ENCODE assay signal across 29 mouse cellular contexts in the genomic region with DNA sequence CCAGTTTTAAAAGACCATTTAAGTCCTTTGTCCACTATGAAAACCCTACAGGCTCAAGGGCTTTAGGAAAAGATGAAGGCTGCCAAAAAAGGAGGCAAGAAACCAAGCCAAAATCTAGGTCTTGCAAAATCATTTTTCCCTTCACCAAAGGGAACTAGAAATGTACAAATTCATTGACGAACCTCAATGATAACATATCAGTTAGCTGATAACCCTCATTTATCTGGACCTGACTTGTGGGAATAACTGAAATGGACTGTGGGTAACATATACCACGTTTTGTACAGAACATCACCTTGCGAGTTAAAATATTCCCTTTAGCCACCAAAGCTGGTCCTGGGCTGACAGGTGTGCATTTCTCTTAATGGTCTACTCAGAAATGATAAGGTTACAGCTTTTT. TPM values are rescaled to one million over a fixed set of nuclear protein-coding genes. Genes with fewer than 3 reads are reported as not detected.
DNase-seq lines count a peak whose midpoint lies in the region; ATAC-seq and TF ChIP-seq lines count a peak whose summit lies in the region.
"Had no signal": no experiment of that assay in that cellular context is flagged by ENCODE, and none has a peak within 500 bp of the region (broad histone marks: within the 10 kb centered on the region; RNA-seq: fewer than 3 reads in every experiment).

No protein-coding gene starts in this region.

- H3K27me3 ChIP-seq in heart, adult 2 months (ENCODE audit: control insufficient read depth, insufficient read depth, low read length): no peaks in the 10 kb centered on the region
- no peaks in the 10 kb centered on the region for H3K27me3 ChIP-seq in liver, adult 2 months (ENCODE audit: control insufficient read depth, insufficient read depth, low read length)
- H3K27me3 ChIP-seq in MEL (ENCODE audit: control insufficient read depth in 1 of 2, insufficient read depth in 2 of 2, low read length in 2 of 2): no peaks in the 10 kb centered on the region
- no peaks in the 10 kb centered on the region for H3K27me3 ChIP-seq in intestine, embryonic 16.5 days (replicated peaks; ENCODE audit: control insufficient read depth, insufficient read depth, low read length)
- H3K27me3 ChIP-seq: CH12.LX, Patski had no signal

- H3K9ac ChIP-seq in heart, adult 2 months (ENCODE audit: low read depth, low read length): no peak overlapping the region
- H3K9ac ChIP-seq in liver, adult 2 months (ENCODE audit: low read depth, low read length): no peak overlapping the region
- H3K9ac ChIP-seq in MEL (ENCODE audit: control insufficient read depth, low read depth, low read length, poor library complexity, severe bottlenecking): no peak overlapping the region
- no peak overlapping the region for H3K9ac ChIP-seq in intestine, embryonic 16.5 days (ENCODE audit: low read depth, low read length)

- intact Hi-C loops in heart, adult 2 months (cut with DNase I): no loop called here

- no peaks in the 10 kb centered on the region for H3K9me3 ChIP-seq in MEL (replicated peaks; ENCODE audit: insufficient read depth, low read length)
- H3K9me3 ChIP-seq in intestine, embryonic 16.5 days (ENCODE audit: control insufficient read depth, low read length): no peaks in the 10 kb centered on the region
- H3K9me3 ChIP-seq: G1E had no signal

- peak; percentile 28 for DNase-seq in heart, adult 11 months
- DNase-seq in heart, adult 2 months: no peak
- DNase-seq in liver, adult 2 months (ENCODE audit: extremely low read depth, low read depth, low spot score): peak; percentile 50
- DNase-seq in liver (no peak), MEL (ENCODE audit: low read depth, low spot score) (no peak), adipocyte (ENCODE audit: low spot score) (peak; percentile 34)
- DNase-seq in gastrocnemius, postnatal 10 days: no peak
- DNase-seq: adrenal gland, adult 2 months; adrenal gland, adult 8-10 months; adrenal gland, postnatal 10 days; adrenal gland, postnatal 14 days; adrenal gland, postnatal 25 days; adrenal gland, postnatal 36 days; B cell, adult 2 months; cerebellum, adult 11 months; cerebellum, adult 11-12 months; cerebellum, adult 18-20 months; cerebellum, adult 2 months had no signal

- TF ChIP-seq EP300 in heart, adult 2 months (IDR thresholded peaks at IDR 0.05; ENCODE audit: insufficient read depth, low read depth, low read length): no peak
- TF ChIP-seq EP300 in MEL (IDR thresholded peaks at IDR 0.05; ENCODE audit: low read depth in 1 of 2, low read length in 2 of 2): peak; percentile 52 to 62; a peak in 2 of 4 replicates

- no peak overlapping the region for H3K4me2 ChIP-seq in intestine, embryonic 16.5 days (ENCODE audit: low read depth, low read length)

- no peak overlapping the region for H3K27ac ChIP-seq in heart, adult 2 months
- no peak overlapping the region for H3K27ac ChIP-seq in liver, adult 2 months (replicated peaks; ENCODE audit: insufficient read depth, low read depth, low read length)
- no peak overlapping the region for H3K27ac ChIP-seq in MEL (ENCODE audit: control insufficient read depth, low read depth, low read length)
- no peak overlapping the region for H3K27ac ChIP-seq in intestine, embryonic 16.5 days (ENCODE audit: low read length)

- no peak for TF ChIP-seq CTCF in heart, adult 2 months (IDR thresholded peaks at IDR 0.05)
- no peak for TF ChIP-seq CTCF in liver, adult 2 months (IDR thresholded peaks at IDR 0.05; ENCODE audit: low read depth, low read length)
- TF ChIP-seq CTCF in MEL (IDR thresholded peaks at IDR 0.05 in 2 of 3, conservative IDR thresholded peaks at IDR 0.05 in 1 of 3; ENCODE audit: control insufficient read depth in 1 of 3, insufficient read depth in 1 of 3, low read depth in 2 of 3, low read length in 3 of 3, poor library complexity in 1 of 3, severe bottlenecking in 1 of 3): no peak

- H3K4me1 ChIP-seq in heart, adult 2 months (ENCODE audit: control insufficient read depth, insufficient read depth, low read length): no peaks in the 10 kb centered on the region
- no peaks in the 10 kb centered on the region for H3K4me1 ChIP-seq in liver, adult 2 months (ENCODE audit: control insufficient read depth, insufficient read depth, low read length)
- peaks cover 9 to 20% of the 10 kb centered on the region in 2 experiments for H3K4me1 ChIP-seq in MEL (ENCODE audit: control insufficient read depth in 1 of 2, insufficient read depth in 2 of 2, low read length in 2 of 2)
- no peaks in the 10 kb centered on the region for H3K4me1 ChIP-seq in intestine, embryonic 16.5 days (ENCODE audit: control insufficient read depth, insufficient read depth, low read length)

- no peak for TF ChIP-seq RAD21 in MEL (IDR thresholded peaks at IDR 0.05; ENCODE audit: low read depth, low read length)

- H3K79me2 ChIP-seq in heart, adult 2 months (replicated peaks; ENCODE audit: control insufficient read depth, insufficient read depth, low read length): no peaks in the 10 kb centered on the region
- no peaks in the 10 kb centered on the region for H3K79me2 ChIP-seq in liver, adult 2 months (ENCODE audit: control insufficient read depth, insufficient read depth, low read length)
- no peaks in the 10 kb centered on the region for H3K79me2 ChIP-seq in MEL (ENCODE audit: control insufficient read depth, insufficient read depth, low read length, poor library complexity)

- ATAC-seq in intestine, embryonic 16.5 days: no peak
- ATAC-seq: activated CD4-positive, CD25-positive, alpha-beta regulatory T cell, adult 4 months; CD4-positive, CD25-positive, alpha-beta regulatory T cell, adult 4 months; Patski had no signal

- no peak for TF ChIP-seq POLR2A in heart, adult 2 months (IDR thresholded peaks at IDR 0.05; ENCODE audit: insufficient read depth, low read depth, low read length)
- TF ChIP-seq POLR2A in liver, adult 2 months (IDR thresholded peaks at IDR 0.05; ENCODE audit: extremely low read depth, insufficient read depth, low read length): no peak
- TF ChIP-seq POLR2A in MEL (IDR thresholded peaks at IDR 0.05; ENCODE audit: control insufficient read depth in 1 of 2, insufficient read depth in 1 of 2, low read depth in 1 of 2, low read length in 2 of 2, poor library complexity in 1 of 2): no peak

- H3K36me3 ChIP-seq in heart, adult 2 months (ENCODE audit: control insufficient read depth, insufficient read depth, low read length): no peaks in the 10 kb centered on the region
- H3K36me3 ChIP-seq in liver, adult 2 months (ENCODE audit: control insufficient read depth, insufficient read depth, low read length): peaks cover 2% of the 10 kb centered on the region
- peaks cover 0 to 25% of the 10 kb centered on the region in 2 experiments; a peak in 2 of 4 replicates for H3K36me3 ChIP-seq in MEL (ENCODE audit: control insufficient read depth in 1 of 2, insufficient read depth in 2 of 2, low read length in 2 of 2)
- no peaks in the 10 kb centered on the region for H3K36me3 ChIP-seq in intestine, embryonic 16.5 days (ENCODE audit: control insufficient read depth, insufficient read depth, low read length)

- WGBS in heart, adult 2 months: 70% methylated on average over 3 of the region's 3 CpGs
- WGBS in liver, adult 2 months: 55% methylated on average over 3 of the region's 3 CpGs
- WGBS in intestine, embryonic 16.5 days: 78% methylated on average over 3 of the region's 3 CpGs

- no peak overlapping the region for H3K4me3 ChIP-seq in heart, adult 2 months
- no peak overlapping the region for H3K4me3 ChIP-seq in liver, adult 2 months (ENCODE audit: insufficient read depth, low read depth, low read length)
- no peak overlapping the region for H3K4me3 ChIP-seq in MEL (ENCODE audit: control insufficient read depth in 1 of 2, insufficient read depth in 1 of 2, low read depth in 2 of 2, low read length in 2 of 2)
- H3K4me3 ChIP-seq in intestine, embryonic 16.5 days (ENCODE audit: low read length): no peak overlapping the region

RNA-seq across cellular contexts. Expression of gene Gm10392, which starts 10.6 kb away (rescaled TPM):
- total RNA-seq in heart, adult 2 months (2021): not detected
- 0.06 TPM in 1 of 2 replicates, not detected in the other for polyA plus RNA-seq in heart, adult 2 months (2012; rRNA removed)
- not detected in 2 replicates for total RNA-seq in liver, adult 2 months (2014; rRNA removed)
- polyA plus RNA-seq in liver, adult 2 months (2012; rRNA removed): not detected in 2 replicates
- 0.20 and 0.27 TPM in 2 replicates for total RNA-seq in MEL (2012; rRNA removed)
- under 1 TPM in 1 of 2 experiments, not detected in 1; 0.10 TPM for polyA plus RNA-seq in MEL (2012; ENCODE audit: insufficient read depth in 1 of 2, insufficient read length in 2 of 2, low read depth in 1 of 2, low replicate concordance in 2 of 2, missing spikeins in 1 of 2)
- polyA plus RNA-seq in intestine, embryonic 16.5 days (2015; fragmentation: Nextera tagmentation; extraction: Ambion mirVana): 0.10 and 0.12 TPM in 2 replicates
- total RNA-seq in gastrocnemius, postnatal 10 days (2021): not detected
- total RNA-seq: adrenal gland, adult 18-20 months; adrenal gland, adult 2 months; adrenal gland, adult 8-10 months; adrenal gland, postnatal 10 days; adrenal gland, postnatal 14 days; adrenal gland, postnatal 25 days; adrenal gland, postnatal 36 days; adrenal gland, postnatal 4 days; ES-E14 had no signal
- polyA plus RNA-seq: adrenal gland, adult 2 months; brain, embryonic 14.5 days; C2C12; cerebellum, adult 2 months; G1E; Patski had no signal

RNA-seq across cellular contexts. Expression of gene Trp53i13, which starts 13.9 kb away (rescaled TPM):
- 1 to 10 TPM; 8.3 to 9.8 TPM for total RNA-seq in heart, adult 2 months (2021)
- polyA plus RNA-seq in heart, adult 2 months (2012; rRNA removed): 13.5 and 14.2 TPM in 2 replicates
- total RNA-seq in liver, adult 2 months (2014; rRNA removed): 1.5 and 1.6 TPM in 2 replicates
- 5.8 and 6.2 TPM in 2 replicates for polyA plus RNA-seq in liver, adult 2 months (2012; rRNA removed)
- 6.0 and 6.6 TPM in 2 replicates for total RNA-seq in MEL (2012; rRNA removed)
- polyA plus RNA-seq in MEL (2012; ENCODE audit: insufficient read depth in 1 of 2, insufficient read length in 2 of 2, low read depth in 1 of 2, low replicate concordance in 2 of 2, missing spikeins in 1 of 2): 10 to 100 TPM in 1 of 2 experiments, not detected in 1; 12.3 TPM
- 24.1 and 24.3 TPM in 2 replicates for polyA plus RNA-seq in intestine, embryonic 16.5 days (2015; fragmentation: Nextera tagmentation; extraction: Ambion mirVana)
- 10 to 100 TPM in 1 of 2 experiments, 1 to 10 TPM in 1; 7.7 to 10.0 TPM for total RNA-seq in gastrocnemius, postnatal 10 days (2021)

RNA-seq across cellular contexts. Expression of gene Abhd15, which starts 14.7 kb away (rescaled TPM):
- 1 to 10 TPM; 2.4 to 2.9 TPM for total RNA-seq in heart, adult 2 months (2021)
- polyA plus RNA-seq in heart, adult 2 months (2012; rRNA removed): 1.4 and 2.0 TPM in 2 replicates
- 43.0 and 44.8 TPM in 2 replicates for total RNA-seq in liver, adult 2 months (2014; rRNA removed)
- polyA plus RNA-seq in liver, adult 2 months (2012; rRNA removed): 32.7 and 55.6 TPM in 2 replicates
- total RNA-seq in MEL (2012; rRNA removed): 1.7 and 1.8 TPM in 2 replicates
- polyA plus RNA-seq in MEL (2012; ENCODE audit: insufficient read depth in 1 of 2, insufficient read length in 2 of 2, low read depth in 1 of 2, low replicate concordance in 2 of 2, missing spikeins in 1 of 2): 1 to 10 TPM in 1 of 2 experiments, not detected in 1; 1.9 TPM
- polyA plus RNA-seq in intestine, embryonic 16.5 days (2015; fragmentation: Nextera tagmentation; extraction: Ambion mirVana): 4.0 and 4.7 TPM in 2 replicates
- total RNA-seq in gastrocnemius, postnatal 10 days (2021): under 1 TPM; 0.70 to 0.81 TPM

RNA-seq across cellular contexts. Expression of gene Git1, which starts 36.3 kb away (rescaled TPM):
- total RNA-seq in heart, adult 2 months (2021): 10 to 100 TPM; 53.3 to 59.4 TPM
- 52.3 and 54.0 TPM in 2 replicates for polyA plus RNA-seq in heart, adult 2 months (2012; rRNA removed)
- 2.8 and 4.4 TPM in 2 replicates for total RNA-seq in liver, adult 2 months (2014; rRNA removed)
- 8.9 and 11.2 TPM in 2 replicates for polyA plus RNA-seq in liver, adult 2 months (2012; rRNA removed)
- total RNA-seq in MEL (2012; rRNA removed): 32.0 and 33.1 TPM in 2 replicates
- 10 to 100 TPM in 1 of 2 experiments, not detected in 1; 81.4 TPM for polyA plus RNA-seq in MEL (2012; ENCODE audit: insufficient read depth in 1 of 2, insufficient read length in 2 of 2, low read depth in 1 of 2, low replicate concordance in 2 of 2, missing spikeins in 1 of 2)
- polyA plus RNA-seq in intestine, embryonic 16.5 days (2015; fragmentation: Nextera tagmentation; extraction: Ambion mirVana): 12.2 and 12.8 TPM in 2 replicates
- total RNA-seq in gastrocnemius, postnatal 10 days (2021): 10 to 100 TPM; 31.5 to 39.9 TPM

RNA-seq across cellular contexts. Expression of gene Ankrd13b, which starts 40.2 kb away (rescaled TPM):
- total RNA-seq in heart, adult 2 months (2021): 10 to 100 TPM in 1 of 2 experiments, 1 to 10 TPM in 1; 9.2 to 10.6 TPM
- 19.4 and 20.3 TPM in 2 replicates for polyA plus RNA-seq in heart, adult 2 months (2012; rRNA removed)
- total RNA-seq in liver, adult 2 months (2014; rRNA removed): 0.37 and 0.67 TPM in 2 replicates
- polyA plus RNA-seq in liver, adult 2 months (2012; rRNA removed): 4.8 and 8.0 TPM in 2 replicates
- total RNA-seq in MEL (2012; rRNA removed): 20.9 and 22.6 TPM in 2 replicates
- polyA plus RNA-seq in MEL (2012; ENCODE audit: insufficient read depth in 1 of 2, insufficient read length in 2 of 2, low read depth in 1 of 2, low replicate concordance in 2 of 2, missing spikeins in 1 of 2): 10 to 100 TPM in 1 of 2 experiments, not detected in 1; 54.0 TPM
- polyA plus RNA-seq in intestine, embryonic 16.5 days (2015; fragmentation: Nextera tagmentation; extraction: Ambion mirVana): 1.6 and 1.7 TPM in 2 replicates
- total RNA-seq in gastrocnemius, postnatal 10 days (2021): 1 to 10 TPM; 7.2 to 9.3 TPM

Comparison
In these comparisons a context has a peak if more than half of its experiments do, and no peak if none do; other contexts are left out.
1. DNase-seq: peak in heart, adult 11 months (single experiment), liver, adult 2 months (single experiment) and adipocyte (single experiment); none in heart, adult 2 months (0 of 2), liver (single experiment), MEL (single experiment) and gastrocnemius, postnatal 10 days (single experiment).
2. RNA of gene Abhd15, which starts 14.7 kb away (total RNA-seq): 43.0 to 44.8 TPM in liver, adult 2 months; 2.4 to 2.9 TPM in heart, adult 2 months, 1.7 to 1.8 TPM in MEL and 0.70 to 0.81 TPM in gastrocnemius, postnatal 10 days; every median in the first group is over 10 times any median in the second.